Mouse (Mus musculus) B cell, adult 2 months (primary cell): Measurements from ENCODE around the gene Klhl5.
"Not testable (repeated sequence)": the region's sequence is repeated elsewhere in the genome, so short reads cannot be mapped to it uniquely, and the experiment has no call there.

Experiments used
- DNase-seq, 2 experiments: peaks; one replicate each; pipeline ENCODE4 v3.0.0; 2022

Klhl5 gene

GRCm38 (mm10) chr5:65100002-65100401, 7.3 kb upstream of the Klhl5 start:
- DNase-seq = no peak

GRCm38 (mm10) chr5:65101209-65101608, 6.1 kb upstream of the Klhl5 start:
- no peak for DNase-seq

GRCm38 (mm10) chr5:65101621-65102020, 5.7 kb upstream of the Klhl5 start:
- DNase-seq = no peak

GRCm38 (mm10) chr5:65102026-65102640, 5.2 kb upstream of the Klhl5 start:
- no peak for DNase-seq

- peak; percentile 51 for DNase-seq
Measured at GRCm38 (mm10) chr5:65102641-65103042, 4.7 kb upstream of the Klhl5 start.

GRCm38 (mm10) chr5:65107773-65108432, 564 bp downstream of the Klhl5 start:
- DNase-seq = peak; percentile 57 to 60

GRCm38 (mm10) chr5:65112225-65112624, 4.9 kb downstream of the Klhl5 start:
- DNase-seq = not testable (repeated sequence)

GRCm38 (mm10) chr5:65113323-65113722, 6.0 kb downstream of the Klhl5 start:
- no peak for DNase-seq

GRCm38 (mm10) chr5:65116789-65117188, 9.4 kb downstream of the Klhl5 start:
- peak in 1 of 2 experiments; percentile 15 for DNase-seq

- peak in 1 of 2 experiments; percentile 26 for DNase-seq
Measured at GRCm38 (mm10) chr5:65119495-65119894, 12.2 kb downstream of the Klhl5 start.

GRCm38 (mm10) chr5:65119918-65120317, 12.6 kb downstream of the Klhl5 start:
- DNase-seq = peak in 1 of 2 experiments; percentile 15

- no peak for DNase-seq
Measured at GRCm38 (mm10) chr5:65122616-65123015, 15.3 kb downstream of the Klhl5 start.

GRCm38 (mm10) chr5:65126137-65126536, 18.8 kb downstream of the Klhl5 start:
- no peak for DNase-seq

GRCm38 (mm10) chr5:65128481-65128880, 21.1 kb downstream of the Klhl5 start:
- DNase-seq = no peak

- DNase-seq = no peak
Measured at GRCm38 (mm10) chr5:65130528-65131210, 23.3 kb downstream of the Klhl5 start.

GRCm38 (mm10) chr5:65131211-65131879, 24.0 kb downstream of the Klhl5 start:
- DNase-seq = no peak

- peak; percentile 57 to 62 for DNase-seq
Measured at GRCm38 (mm10) chr5:65136159-65136558, 28.8 kb downstream of the Klhl5 start.

GRCm38 (mm10) chr5:65137073-65137472, 29.7 kb downstream of the Klhl5 start:
- no peak for DNase-seq

- DNase-seq = no peak
Measured at GRCm38 (mm10) chr5:65141242-65141641, 33.9 kb downstream of the Klhl5 start.

GRCm38 (mm10) chr5:65142247-65142646, 34.9 kb downstream of the Klhl5 start:
- no peak for DNase-seq

- DNase-seq = no peak
Measured at GRCm38 (mm10) chr5:65145499-65146101, 38.3 kb downstream of the Klhl5 start.

GRCm38 (mm10) chr5:65146749-65147148, 39.4 kb downstream of the Klhl5 start:
- DNase-seq = no peak

- no peak for DNase-seq
Measured at GRCm38 (mm10) chr5:65149706-65150105, 42.4 kb downstream of the Klhl5 start.
